Mouse (Mus musculus): ENCODE measurements around the gene Esr2. TPM values are rescaled to one million over a fixed set of nuclear protein-coding genes. Genes with fewer than 3 reads are reported as not detected.
"Not testable (repeated sequence)": the region's sequence is repeated elsewhere in the genome, so short reads cannot be mapped to it uniquely, and the experiment has no call there.

Gene Esr2
- polyA plus RNA-seq, 1 experiment from 2014 or later = 0.71 TPM

DNA sequence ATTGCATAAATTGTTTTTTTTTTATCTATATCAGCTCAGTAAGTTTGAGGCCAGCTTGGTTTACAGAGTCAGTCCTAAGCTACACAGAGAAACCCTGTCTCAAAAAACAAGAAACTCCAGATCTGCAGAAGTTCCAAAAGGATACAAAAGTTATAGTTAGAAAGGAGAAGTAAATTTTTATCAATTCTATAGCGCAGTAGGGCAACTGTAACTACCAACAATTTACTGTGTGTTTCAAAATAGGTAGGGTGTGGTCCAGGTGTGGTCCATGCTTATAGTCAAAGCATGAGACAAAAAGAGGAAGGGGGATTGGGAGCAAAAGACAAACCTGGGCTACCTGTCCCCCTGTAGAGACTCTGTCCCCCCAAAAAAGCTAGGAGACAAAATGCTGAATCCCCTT, 9.4 kb upstream of the Esr2 start:
- Histone ChIP-seq H3K4me3 (replicated peaks) (no peak overlapping the region), H3K4me1 (no peaks in the 10 kb centered on the region), H3K9ac (no peak overlapping the region), H3K27ac (no peak overlapping the region), H3K4me2 (no peak overlapping the region), H3K27me3 (no peaks in the 10 kb centered on the region; the same call in 1 of the 2 replicates), H3K36me3 (no peaks in the 10 kb centered on the region), H3K9me3 (replicated peaks) (no peaks in the 10 kb centered on the region)
- no peak for ATAC-seq (replicated peaks; ENCODE audit: low FRiP score)
- WGBS = 97% methylated on average over 1 of the region's 1 CpGs

DNA sequence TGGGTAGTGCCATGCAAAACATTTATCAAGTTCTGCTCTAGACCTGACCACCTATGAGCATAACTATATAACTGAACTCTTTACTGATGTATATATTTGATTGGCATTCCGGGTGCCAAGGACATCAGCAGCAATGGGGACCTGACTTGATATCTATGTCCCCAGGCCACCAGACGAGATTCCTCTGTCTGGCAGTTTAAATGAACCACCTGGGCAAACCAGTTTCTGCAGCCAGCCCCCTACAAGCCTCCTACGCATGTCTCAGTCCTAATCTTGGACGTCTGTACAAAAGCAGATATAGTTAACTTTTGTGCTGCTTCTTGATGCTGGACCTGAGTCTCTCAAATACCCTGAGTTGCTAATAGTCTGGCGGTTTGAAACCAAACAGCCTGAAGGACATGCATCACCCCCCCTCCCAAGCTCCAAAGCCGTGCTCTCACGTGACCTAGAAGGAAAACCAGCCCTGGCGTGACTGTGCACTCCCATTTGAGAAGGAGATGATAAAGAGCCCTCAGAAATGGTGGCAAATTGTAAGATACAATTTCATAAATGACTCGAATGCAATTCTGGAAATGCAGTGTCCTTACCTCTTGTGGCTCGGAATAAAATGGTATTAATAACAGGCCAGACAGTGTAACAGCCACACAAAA, 8.2 kb upstream of the Esr2 start:
- H3K9ac ChIP-seq = no peak overlapping the region
- H3K4me3 ChIP-seq (replicated peaks) = no peak overlapping the region
- no peaks in the 10 kb centered on the region; the same call in 1 of the 2 replicates for H3K27me3 ChIP-seq
- no peak overlapping the region for H3K27ac ChIP-seq
- no peaks in the 10 kb centered on the region for H3K9me3 ChIP-seq (replicated peaks)
- no peaks in the 10 kb centered on the region for H3K36me3 ChIP-seq
- H3K4me1 ChIP-seq = no peaks in the 10 kb centered on the region
- no peak overlapping the region for H3K4me2 ChIP-seq
- WGBS = 45% methylated on average over 10 of the region's 10 CpGs
- ATAC-seq (replicated peaks; ENCODE audit: low FRiP score) = no peak

DNA sequence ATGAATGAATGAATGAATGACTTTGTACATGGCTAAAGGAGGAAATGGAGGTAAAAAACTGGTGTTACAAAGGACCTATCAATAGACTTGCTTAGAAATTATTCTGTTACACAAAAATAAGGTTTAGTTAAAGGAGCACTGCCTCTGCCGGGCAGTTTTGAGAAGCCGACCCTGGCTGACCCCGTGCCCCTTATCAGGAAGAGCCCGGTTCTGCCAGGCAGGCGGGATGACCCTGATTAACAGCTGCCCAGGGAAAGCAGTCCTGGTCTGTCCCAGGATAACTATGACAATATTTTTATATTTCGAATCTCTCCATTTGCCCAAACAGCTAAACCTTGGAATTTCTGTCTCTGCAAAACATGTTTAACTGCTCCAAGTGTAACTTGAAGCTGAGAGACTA, 7.2 kb upstream of the Esr2 start:
- ATAC-seq (replicated peaks; ENCODE audit: low FRiP score) = no peak
- Histone ChIP-seq H3K27ac (no peak overlapping the region), H3K36me3 (no peaks in the 10 kb centered on the region), H3K4me2 (no peak overlapping the region), H3K9ac (no peak overlapping the region), H3K4me1 (no peaks in the 10 kb centered on the region), H3K9me3 (replicated peaks) (no peaks in the 10 kb centered on the region), H3K27me3 (no peaks in the 10 kb centered on the region; the same call in 1 of the 2 replicates), H3K4me3 (replicated peaks) (no peak overlapping the region)
- WGBS = 47% methylated on average over 6 of the region's 6 CpGs

DNA sequence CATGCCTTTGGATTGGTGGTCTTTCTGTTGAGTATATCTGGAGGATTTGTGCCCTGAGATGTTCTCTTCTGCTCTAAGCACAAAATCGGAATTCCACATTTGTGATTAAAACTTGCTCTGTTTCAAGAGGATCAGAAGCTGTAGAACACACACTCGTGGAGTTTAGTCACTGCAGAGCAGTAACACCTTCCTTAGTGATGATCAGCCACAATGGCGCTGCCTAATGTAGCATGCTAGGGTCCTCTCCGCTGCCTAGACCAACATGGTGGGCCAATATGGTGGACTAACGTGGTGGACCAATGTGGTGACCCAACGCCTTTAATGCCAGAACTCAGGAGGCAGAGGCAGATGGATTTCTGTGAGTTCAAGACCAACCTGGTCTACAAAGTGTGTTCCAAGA, 5.8 kb upstream of the Esr2 start:
- WGBS = 89% methylated on average over 6 of the region's 6 CpGs
- no peaks in the 10 kb centered on the region for H3K9me3 ChIP-seq (replicated peaks)

DNA sequence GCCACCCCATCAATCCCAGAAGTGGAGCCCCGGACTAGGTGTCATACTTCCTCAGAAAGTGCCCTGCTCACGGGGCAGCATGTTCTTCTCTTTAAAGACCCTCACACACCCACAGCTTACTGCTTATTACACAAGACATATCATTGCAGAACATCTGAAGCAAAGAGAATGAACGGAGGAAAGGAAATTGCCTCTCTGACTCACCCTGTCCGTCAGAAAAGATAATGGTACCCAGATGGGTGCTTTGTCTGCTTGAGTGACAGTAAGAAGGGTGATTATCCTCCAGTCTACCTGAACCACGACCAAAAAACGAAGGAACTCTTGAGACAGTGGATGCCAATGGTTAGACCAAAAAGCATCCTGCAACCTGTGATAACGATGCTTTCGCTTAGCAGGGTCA, 4.4 kb upstream of the Esr2 start:
- H3K36me3 ChIP-seq = no peaks in the 10 kb centered on the region
- 70% methylated on average over 8 of the region's 8 CpGs for WGBS
- H3K27me3 ChIP-seq = peaks cover 10% of the 10 kb centered on the region
- no peak overlapping the region for H3K27ac ChIP-seq
- H3K9ac ChIP-seq = no peak overlapping the region
- H3K4me3 ChIP-seq (replicated peaks) = no peak overlapping the region
- peaks cover 9% of the 10 kb centered on the region for H3K4me1 ChIP-seq
- no peaks in the 10 kb centered on the region for H3K9me3 ChIP-seq (replicated peaks)
- no peak overlapping the region for H3K4me2 ChIP-seq
- no peak for ATAC-seq (replicated peaks; ENCODE audit: low FRiP score)

More for the DNA sequence above, 5.8 kb upstream of the Esr2 start:
- Histone ChIP-seq H3K9ac (no peak overlapping the region), H3K4me3 (replicated peaks) (no peak overlapping the region), H3K4me2 (no peak overlapping the region), H3K36me3 (no peaks in the 10 kb centered on the region), H3K27ac (no peak overlapping the region), H3K4me1 (no peaks in the 10 kb centered on the region), H3K27me3 (no peaks in the 10 kb centered on the region; the same call in 1 of the 2 replicates)
- ATAC-seq (replicated peaks; ENCODE audit: low FRiP score) = no peak

DNA sequence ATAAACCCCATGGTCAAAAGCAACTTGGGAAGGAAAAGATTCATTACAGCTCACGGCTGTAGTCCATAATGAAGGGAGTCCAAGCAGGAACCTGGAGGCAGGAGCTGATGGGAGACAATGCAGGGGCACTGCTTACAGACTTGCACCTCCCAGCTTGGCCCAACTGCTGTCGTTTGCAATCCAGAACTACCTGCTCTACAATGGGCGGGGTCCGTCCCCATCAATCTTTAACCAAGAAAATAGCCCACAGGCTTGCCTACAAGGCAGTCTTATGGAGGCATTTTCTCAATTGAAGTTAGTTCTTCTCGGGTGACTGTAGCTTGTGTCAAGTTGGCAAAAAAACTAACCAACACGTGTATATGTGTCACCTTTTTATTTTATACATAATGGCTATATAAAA, 3.4 kb upstream of the Esr2 start:
- no peak overlapping the region for H3K4me3 ChIP-seq (replicated peaks)
- H3K4me1 ChIP-seq = peaks cover 9% of the 10 kb centered on the region
- peaks cover 15% of the 10 kb centered on the region for H3K27me3 ChIP-seq
- H3K27ac ChIP-seq = no peak overlapping the region
- 69% methylated on average over 6 of the region's 6 CpGs for WGBS
- H3K4me2 ChIP-seq = no peak overlapping the region
- ATAC-seq (replicated peaks; ENCODE audit: low FRiP score) = no peak
- H3K9me3 ChIP-seq (replicated peaks) = no peaks in the 10 kb centered on the region
- H3K36me3 ChIP-seq = no peaks in the 10 kb centered on the region
- H3K9ac ChIP-seq = no peak overlapping the region

DNA sequence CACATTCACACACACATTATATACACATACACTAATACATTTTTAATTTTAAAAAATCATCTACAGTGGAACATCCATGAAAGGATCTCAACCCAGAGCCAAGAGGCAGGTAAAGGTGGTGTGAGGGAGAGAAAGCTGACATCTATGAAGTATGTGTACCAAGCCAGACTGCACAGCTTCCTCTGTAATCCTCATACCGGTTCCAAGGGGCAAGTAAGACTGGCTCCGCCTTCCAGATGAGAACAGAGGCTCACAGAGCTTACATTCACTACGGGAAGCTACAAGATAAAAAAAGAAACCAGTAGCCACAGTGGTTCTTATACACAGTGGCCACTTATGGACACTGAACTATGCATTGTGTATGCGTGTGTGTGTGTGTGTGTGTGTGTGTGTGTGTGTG, 2.5 kb upstream of the Esr2 start:
- Histone ChIP-seq H3K4me1 (peaks cover 9% of the 10 kb centered on the region), H3K4me3 (replicated peaks) (no peak overlapping the region), H3K27me3 (peaks cover 19% of the 10 kb centered on the region), H3K9me3 (replicated peaks) (no peaks in the 10 kb centered on the region), H3K27ac (no peak overlapping the region), H3K36me3 (no peaks in the 10 kb centered on the region), H3K4me2 (no peak overlapping the region), H3K9ac (no peak overlapping the region)
- ATAC-seq (replicated peaks; ENCODE audit: low FRiP score) = no peak
- 70% methylated on average over 4 of the region's 4 CpGs for WGBS

DNA sequence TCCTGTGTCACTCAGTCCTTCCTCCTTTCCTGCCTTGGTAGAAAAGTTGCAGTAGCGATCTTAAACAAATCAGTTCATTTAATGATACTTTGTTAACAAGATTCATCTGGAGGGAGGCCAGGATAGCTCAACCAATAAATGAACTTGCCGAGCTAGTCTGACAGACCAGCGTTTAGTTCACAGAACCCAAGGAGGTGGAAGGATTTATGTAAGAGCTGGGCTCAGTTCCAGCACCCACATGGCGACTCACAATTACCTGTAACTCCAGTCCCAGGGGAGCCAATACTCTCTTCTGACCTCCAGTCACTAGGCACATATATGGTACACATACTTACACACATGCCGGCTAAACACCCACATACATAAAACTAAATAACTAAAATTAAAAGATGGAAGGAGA, 2.0 kb upstream of the Esr2 start:
- Histone ChIP-seq H3K36me3 (no peaks in the 10 kb centered on the region), H3K9me3 (replicated peaks) (no peaks in the 10 kb centered on the region), H3K9ac (no peak overlapping the region), H3K4me3 (replicated peaks) (no peak overlapping the region), H3K4me2 (no peak overlapping the region), H3K27me3 (peaks cover 24% of the 10 kb centered on the region), H3K27ac (no peak overlapping the region), H3K4me1 (peaks cover 9% of the 10 kb centered on the region)
- no peak for ATAC-seq (replicated peaks; ENCODE audit: low FRiP score)
- 60% methylated on average over 5 of the region's 5 CpGs for whole genome bisulfite sequencing

DNA sequence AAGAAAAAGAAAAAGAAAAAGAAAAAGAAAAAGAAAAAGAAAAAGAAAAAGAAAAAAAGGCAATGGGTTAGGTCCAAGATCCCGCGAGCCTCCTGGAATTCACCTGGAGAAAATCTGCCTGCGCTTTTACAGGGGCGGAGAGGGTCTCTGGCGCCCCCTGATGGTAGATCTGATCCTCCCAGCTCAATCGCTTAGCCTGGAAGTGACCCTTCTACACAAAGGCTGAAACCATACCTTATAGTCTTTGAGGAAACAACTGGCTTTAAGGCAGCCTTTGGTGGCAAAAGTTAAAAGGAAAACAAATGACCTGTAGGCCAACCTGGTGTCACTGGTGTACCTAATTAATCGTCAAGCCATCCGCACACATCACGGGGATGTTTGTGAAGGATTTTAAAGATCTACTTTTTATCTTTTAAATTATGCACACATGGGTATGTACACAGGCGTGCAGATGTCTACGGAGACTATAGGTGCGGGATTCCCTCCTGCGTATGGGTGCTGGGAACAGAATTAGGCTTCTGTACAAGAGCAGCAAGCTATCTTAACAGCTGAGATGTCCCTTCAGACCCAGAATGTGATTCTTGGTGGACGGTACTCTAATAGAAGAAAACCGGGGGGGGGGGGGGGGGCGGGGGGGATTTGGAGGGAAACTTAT, 932 bp upstream of the Esr2 start:
- Histone ChIP-seq H3K9me3 (replicated peaks) (no peaks in the 10 kb centered on the region), H3K36me3 (no peaks in the 10 kb centered on the region), H3K9ac (no peak overlapping the region), H3K4me2 (peak overlapping the region; percentile 95), H3K27ac (no peak overlapping the region), H3K27me3 (peaks cover 25% of the 10 kb centered on the region), H3K4me1 (peaks cover 9% of the 10 kb centered on the region), H3K4me3 (replicated peaks) (peak overlapping the region; percentile 50)
- WGBS = 42% methylated on average over 16 of the region's 16 CpGs
- ATAC-seq (replicated peaks; ENCODE audit: low FRiP score) = peak; percentile 79; the same call in 1 of the 2 replicates

DNA sequence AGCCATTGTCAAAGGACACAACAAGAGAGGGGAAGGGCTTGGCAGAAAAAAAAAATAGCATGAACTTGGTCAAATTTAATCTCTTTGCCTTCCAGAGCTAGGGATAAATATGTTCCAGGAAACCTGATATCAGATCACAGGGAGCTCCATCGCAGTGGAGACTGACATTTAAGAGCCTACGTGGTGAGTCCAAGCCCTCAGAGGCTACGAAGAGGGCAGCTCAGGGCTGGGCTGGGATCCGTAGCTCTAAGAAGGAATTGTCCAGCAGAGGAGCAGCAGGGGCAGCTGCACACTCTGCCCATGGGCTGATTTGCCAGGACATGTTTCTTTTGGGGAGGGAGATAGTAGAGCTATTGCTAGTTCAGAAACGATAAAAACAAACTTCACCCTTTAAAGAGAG, 11.4 kb downstream of the Esr2 start:
- no peaks in the 10 kb centered on the region for H3K27me3 ChIP-seq
- H3K4me2 ChIP-seq = no peak overlapping the region
- H3K36me3 ChIP-seq = no peaks in the 10 kb centered on the region
- no peak overlapping the region for H3K4me3 ChIP-seq (replicated peaks)
- no peak overlapping the region for H3K27ac ChIP-seq
- 0 out of 2 replicates have a peak, but pooled peaks cover 7% of the 10 kb centered on the region for H3K4me1 ChIP-seq
- no peak overlapping the region for H3K9ac ChIP-seq
- no peak for ATAC-seq (replicated peaks; ENCODE audit: low FRiP score)
- no peaks in the 10 kb centered on the region for H3K9me3 ChIP-seq (replicated peaks)
- 19% methylated on average over 5 of the region's 5 CpGs for WGBS

DNA sequence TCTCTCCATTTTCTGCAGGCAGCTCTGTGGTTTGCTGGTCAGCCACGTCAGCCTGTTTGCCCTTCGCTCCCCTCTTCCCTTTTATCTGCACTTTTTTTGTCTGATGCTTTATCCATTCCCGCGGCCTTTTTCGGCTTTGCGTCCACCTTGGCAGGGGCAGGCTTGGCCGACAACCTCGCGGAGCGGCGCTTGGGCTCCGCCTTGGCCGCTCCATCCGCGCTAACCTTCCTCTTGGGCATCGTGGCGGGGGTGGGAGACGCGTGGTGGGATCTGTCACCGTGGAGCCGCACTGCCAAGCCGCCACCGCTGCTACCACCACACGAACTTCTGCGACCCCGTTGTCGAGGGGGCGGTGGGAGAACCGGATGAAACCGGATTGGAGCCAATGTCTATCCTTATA, 24.7 kb downstream of the Esr2 start:
- Histone ChIP-seq H3K9ac (0 out of 2 replicates have a peak overlapping the region, but pooled peaks have one; percentile 5), H3K27me3 (peaks cover 16% of the 10 kb centered on the region), H3K4me2 (peak overlapping the region; percentile 65), H3K4me3 (replicated peaks) (peak overlapping the region; percentile 36)
- not testable (repeated sequence) for H3K9me3 ChIP-seq (replicated peaks); H3K27ac ChIP-seq; ATAC-seq (replicated peaks; ENCODE audit: low FRiP score); H3K4me1 ChIP-seq; H3K36me3 ChIP-seq
- 12% methylated on average over 30 of the region's 30 CpGs for WGBS

DNA sequence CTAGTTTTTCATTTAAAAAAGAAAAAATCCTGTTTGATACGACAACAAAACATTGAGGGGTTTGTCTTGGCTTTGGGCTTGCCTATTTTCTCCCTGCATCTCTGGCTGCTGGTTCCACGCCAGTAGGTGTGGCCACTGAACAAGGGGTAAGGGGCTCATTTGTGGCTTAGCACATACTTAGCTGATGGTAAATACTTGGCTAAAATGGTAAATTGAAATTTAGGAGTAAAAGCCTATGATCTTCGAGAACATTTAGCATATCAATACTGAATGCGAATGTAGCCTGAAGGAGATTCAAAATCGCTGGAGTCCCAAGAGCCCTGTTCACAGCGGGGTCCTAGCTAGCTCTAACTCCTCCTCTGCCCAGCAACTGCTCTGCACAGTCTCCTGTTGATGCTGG, 40.4 kb downstream of the Esr2 start:
- H3K4me3 ChIP-seq (replicated peaks) = no peak overlapping the region
- no peaks in the 10 kb centered on the region for H3K9me3 ChIP-seq (replicated peaks)
- no peak overlapping the region for H3K4me2 ChIP-seq
- no peak overlapping the region for H3K27ac ChIP-seq
- no peak for ATAC-seq (replicated peaks; ENCODE audit: low FRiP score)
- H3K27me3 ChIP-seq = no peaks in the 10 kb centered on the region
- H3K4me1 ChIP-seq = no peaks in the 10 kb centered on the region
- H3K9ac ChIP-seq = no peak overlapping the region
- H3K36me3 ChIP-seq = no peaks in the 10 kb centered on the region
- 49% methylated on average over 6 of the region's 6 CpGs for WGBS
